Mouse (Mus musculus): ENCODE results near the gene Olfr1243. TPM values are rescaled to one million over a fixed set of nuclear protein-coding genes. Genes with fewer than 3 reads are reported as not detected.
"Not testable (repeated sequence)": the region's sequence is repeated elsewhere in the genome, so short reads cannot be mapped to it uniquely, and the experiment has no call there.

Olfr1243 gene
- polyA plus RNA-seq (2014; fragmentation: Nextera tagmentation; extraction: Ambion mirVana): not detected in 2 replicates

GRCm38 (mm10) chr2:89531387-89531786, at the start of gene Olfr1243:
TSS of gene Olfr1243 (minus strand) at chr2:89531487.
- H3K4me1 ChIP-seq (ENCODE audit: control insufficient read depth, insufficient read depth, low read length): no peaks in the 10 kb centered on the region
- no peak for ATAC-seq (ENCODE audit: low read depth)
- WGBS: 93% methylated on average over 1 of the region's 1 CpGs
- H3K27me3 ChIP-seq (ENCODE audit: control insufficient read depth, insufficient read depth, low read length): no peaks in the 10 kb centered on the region
- H3K4me2 ChIP-seq (ENCODE audit: low read depth, low read length): no peak within 1 kb of the TSS
- H3K4me3 ChIP-seq (ENCODE audit: low read depth, low read length): no peak within 1 kb of the TSS
- H3K9ac ChIP-seq (replicated peaks; ENCODE audit: low read depth, low read length): no peak within 1 kb of the TSS
- H3K27ac ChIP-seq (ENCODE audit: low read depth, low read length): no peak within 1 kb of the TSS
- no peaks in the 10 kb centered on the region for H3K9me3 ChIP-seq (ENCODE audit: control insufficient read depth, low read length)
- no peaks in the 10 kb centered on the region for H3K36me3 ChIP-seq (ENCODE audit: control insufficient read depth, insufficient read depth, low read length)

- no peak within 1 kb of the TSS for H3K4me2 ChIP-seq (ENCODE audit: low read depth, low read length)
- no peaks in the 10 kb centered on the region for H3K4me1 ChIP-seq (ENCODE audit: control insufficient read depth, insufficient read depth, low read length)
- 90% methylated on average over 1 of the region's 1 CpGs for WGBS
- H3K4me3 ChIP-seq (ENCODE audit: low read depth, low read length): no peak within 1 kb of the TSS
- H3K27me3 ChIP-seq (ENCODE audit: control insufficient read depth, insufficient read depth, low read length): no peaks in the 10 kb centered on the region
- H3K9ac ChIP-seq (replicated peaks; ENCODE audit: low read depth, low read length): no peak within 1 kb of the TSS
- H3K36me3 ChIP-seq (ENCODE audit: control insufficient read depth, insufficient read depth, low read length): no peaks in the 10 kb centered on the region
- ATAC-seq (ENCODE audit: low read depth): no peak
- no peaks in the 10 kb centered on the region for H3K9me3 ChIP-seq (ENCODE audit: control insufficient read depth, low read length)
- no peak within 1 kb of the TSS for H3K27ac ChIP-seq (ENCODE audit: low read depth, low read length)
These were observed 47.1 kb upstream of the Olfr1243 start, which contains the start of gene Olfr1245 for GRCm38 (mm10) chr2:89578347-89578746. TSS of gene Olfr1245 (minus strand) at chr2:89578447.

GRCm38 (mm10) chr2:89562706-89563105, 31.4 kb upstream of the Olfr1243 start:
- H3K4me2 ChIP-seq (ENCODE audit: low read depth, low read length); H3K27ac ChIP-seq (ENCODE audit: low read depth, low read length); H3K9me3 ChIP-seq (ENCODE audit: control insufficient read depth, low read length); H3K27me3 ChIP-seq (ENCODE audit: control insufficient read depth, insufficient read depth, low read length); H3K9ac ChIP-seq (replicated peaks; ENCODE audit: low read depth, low read length); H3K4me1 ChIP-seq (ENCODE audit: control insufficient read depth, insufficient read depth, low read length); ATAC-seq (ENCODE audit: low read depth); H3K36me3 ChIP-seq (ENCODE audit: control insufficient read depth, insufficient read depth, low read length); H3K4me3 ChIP-seq (ENCODE audit: low read depth, low read length): not testable (repeated sequence)
- 53% methylated on average over 2 of the region's 2 CpGs for WGBS

- ATAC-seq (ENCODE audit: low read depth): no peak
These were observed 13.2 kb upstream of the Olfr1243 start for GRCm38 (mm10) chr2:89544516-89544915.

GRCm38 (mm10) chr2:89539923-89540322, 8.6 kb upstream of the Olfr1243 start:
- 78% methylated on average over 1 of the region's 1 CpGs for WGBS
- no peak for ATAC-seq (ENCODE audit: low read depth)
- Histone ChIP-seq H3K4me2 (ENCODE audit: low read depth, low read length) (no peak overlapping the region), H3K9me3 (ENCODE audit: control insufficient read depth, low read length) (no peaks in the 10 kb centered on the region), H3K4me3 (ENCODE audit: low read depth, low read length) (no peak overlapping the region), H3K27me3 (ENCODE audit: control insufficient read depth, insufficient read depth, low read length) (no peaks in the 10 kb centered on the region), H3K4me1 (ENCODE audit: control insufficient read depth, insufficient read depth, low read length) (no peaks in the 10 kb centered on the region), H3K36me3 (ENCODE audit: control insufficient read depth, insufficient read depth, low read length) (no peaks in the 10 kb centered on the region), H3K27ac (ENCODE audit: low read depth, low read length) (no peak overlapping the region), H3K9ac (replicated peaks; ENCODE audit: low read depth, low read length) (no peak overlapping the region)

More at GRCm38 (mm10) chr2:89544516-89544915, 13.2 kb upstream of the Olfr1243 start:
- Histone ChIP-seq H3K27ac (ENCODE audit: low read depth, low read length) (no peak overlapping the region), H3K9me3 (ENCODE audit: control insufficient read depth, low read length) (no peaks in the 10 kb centered on the region), H3K36me3 (ENCODE audit: control insufficient read depth, insufficient read depth, low read length) (no peaks in the 10 kb centered on the region), H3K4me2 (ENCODE audit: low read depth, low read length) (no peak overlapping the region), H3K27me3 (ENCODE audit: control insufficient read depth, insufficient read depth, low read length) (no peaks in the 10 kb centered on the region), H3K4me3 (ENCODE audit: low read depth, low read length) (no peak overlapping the region), H3K9ac (replicated peaks; ENCODE audit: low read depth, low read length) (no peak overlapping the region), H3K4me1 (ENCODE audit: control insufficient read depth, insufficient read depth, low read length) (no peaks in the 10 kb centered on the region)
- 60% methylated on average over 2 of the region's 2 CpGs for WGBS

- 93% methylated on average over 1 of the region's 1 CpGs for WGBS
- no peaks in the 10 kb centered on the region for H3K36me3 ChIP-seq (ENCODE audit: control insufficient read depth, insufficient read depth, low read length)
- no peak within 1 kb of the TSS for H3K4me2 ChIP-seq (ENCODE audit: low read depth, low read length)
- no peaks in the 10 kb centered on the region for H3K27me3 ChIP-seq (ENCODE audit: control insufficient read depth, insufficient read depth, low read length)
- no peak for ATAC-seq (ENCODE audit: low read depth)
- no peak within 1 kb of the TSS for H3K27ac ChIP-seq (ENCODE audit: low read depth, low read length)
- H3K9me3 ChIP-seq (ENCODE audit: control insufficient read depth, low read length): no peaks in the 10 kb centered on the region
- no peak within 1 kb of the TSS for H3K4me3 ChIP-seq (ENCODE audit: low read depth, low read length)
- H3K9ac ChIP-seq (replicated peaks; ENCODE audit: low read depth, low read length): no peak within 1 kb of the TSS
- no peaks in the 10 kb centered on the region for H3K4me1 ChIP-seq (ENCODE audit: control insufficient read depth, insufficient read depth, low read length)
These were observed 33.1 kb downstream of the Olfr1243 start, which contains the start of gene Olfr1242 for GRCm38 (mm10) chr2:89498235-89498634. TSS of gene Olfr1242 (minus strand) at chr2:89498335.

- H3K4me2 ChIP-seq (ENCODE audit: low read depth, low read length): no peak within 1 kb of the TSS
- H3K27me3 ChIP-seq (ENCODE audit: control insufficient read depth, insufficient read depth, low read length): no peaks in the 10 kb centered on the region
- no peak within 1 kb of the TSS for H3K4me3 ChIP-seq (ENCODE audit: low read depth, low read length)
- H3K9ac ChIP-seq (replicated peaks; ENCODE audit: low read depth, low read length): no peak within 1 kb of the TSS
- H3K27ac ChIP-seq (ENCODE audit: low read depth, low read length): no peak within 1 kb of the TSS
- H3K36me3 ChIP-seq (ENCODE audit: control insufficient read depth, insufficient read depth, low read length): no peaks in the 10 kb centered on the region
- no peak for ATAC-seq (ENCODE audit: low read depth)
- H3K9me3 ChIP-seq (ENCODE audit: control insufficient read depth, low read length): no peaks in the 10 kb centered on the region
- no peaks in the 10 kb centered on the region for H3K4me1 ChIP-seq (ENCODE audit: control insufficient read depth, insufficient read depth, low read length)
These were observed 44.3 kb downstream of the Olfr1243 start, which contains the start of gene Olfr1241 for GRCm38 (mm10) chr2:89487026-89487425. TSS of gene Olfr1241 (minus strand) at chr2:89487126.

Other genes with a start within 250 kb of the Olfr1243 start
- gene Olfr1229, start 243.5 kb downstream of the Olfr1243 start, polyA plus RNA-seq (2014; fragmentation: Nextera tagmentation; extraction: Ambion mirVana): not detected in 2 replicates
- gene Olfr1230, start 234.2 kb downstream of the Olfr1243 start, polyA plus RNA-seq (2014; fragmentation: Nextera tagmentation; extraction: Ambion mirVana): not detected in 2 replicates
- gene Olfr1231, start 224.4 kb downstream of the Olfr1243 start, polyA plus RNA-seq (2014; fragmentation: Nextera tagmentation; extraction: Ambion mirVana): not detected in 2 replicates
- not detected in 2 replicates for gene Olfr1232, start 201.8 kb downstream of the Olfr1243 start, polyA plus RNA-seq (2014; fragmentation: Nextera tagmentation; extraction: Ambion mirVana)
- gene Olfr1233, start 189.1 kb downstream of the Olfr1243 start, polyA plus RNA-seq (2014; fragmentation: Nextera tagmentation; extraction: Ambion mirVana): not detected in 2 replicates
- not detected in 2 replicates for gene Olfr1234, start 166.6 kb downstream of the Olfr1243 start, polyA plus RNA-seq (2014; fragmentation: Nextera tagmentation; extraction: Ambion mirVana)
- not detected in 2 replicates for gene Olfr1238, start 121.8 kb downstream of the Olfr1243 start, polyA plus RNA-seq (2014; fragmentation: Nextera tagmentation; extraction: Ambion mirVana)
- not detected in 2 replicates for gene Olfr1239, start 111.1 kb downstream of the Olfr1243 start, polyA plus RNA-seq (2014; fragmentation: Nextera tagmentation; extraction: Ambion mirVana)
- gene Olfr1240, start 88.5 kb downstream of the Olfr1243 start, polyA plus RNA-seq (2014; fragmentation: Nextera tagmentation; extraction: Ambion mirVana): not detected in 2 replicates
- gene Olfr1241, start 44.4 kb downstream of the Olfr1243 start, polyA plus RNA-seq (2014; fragmentation: Nextera tagmentation; extraction: Ambion mirVana): not detected in 2 replicates
- gene Olfr1242, start 33.2 kb downstream of the Olfr1243 start, polyA plus RNA-seq (2014; fragmentation: Nextera tagmentation; extraction: Ambion mirVana): not detected in 2 replicates
- not detected in 2 replicates for gene Olfr1245, start 47.0 kb upstream of the Olfr1243 start, polyA plus RNA-seq (2014; fragmentation: Nextera tagmentation; extraction: Ambion mirVana)
- not detected in 2 replicates for gene Olfr1246, start 61.7 kb upstream of the Olfr1243 start, polyA plus RNA-seq (2014; fragmentation: Nextera tagmentation; extraction: Ambion mirVana)
- not detected in 2 replicates for gene Olfr1247, start 82.6 kb upstream of the Olfr1243 start, polyA plus RNA-seq (2014; fragmentation: Nextera tagmentation; extraction: Ambion mirVana)
- gene Olfr1248, start 86.8 kb upstream of the Olfr1243 start, polyA plus RNA-seq (2014; fragmentation: Nextera tagmentation; extraction: Ambion mirVana): not detected in 2 replicates
- gene Olfr1249, start 103.5 kb upstream of the Olfr1243 start, polyA plus RNA-seq (2014; fragmentation: Nextera tagmentation; extraction: Ambion mirVana): not detected in 2 replicates
- not detected in 2 replicates for gene Olfr1250, start 130.0 kb upstream of the Olfr1243 start, polyA plus RNA-seq (2014; fragmentation: Nextera tagmentation; extraction: Ambion mirVana)
- not detected in 2 replicates for gene Olfr1251, start 140.4 kb upstream of the Olfr1243 start, polyA plus RNA-seq (2014; fragmentation: Nextera tagmentation; extraction: Ambion mirVana)
- gene Olfr1252, start 193.5 kb upstream of the Olfr1243 start, polyA plus RNA-seq (2014; fragmentation: Nextera tagmentation; extraction: Ambion mirVana): not detected in 2 replicates
- gene Olfr1253, start 225.6 kb upstream of the Olfr1243 start, polyA plus RNA-seq (2014; fragmentation: Nextera tagmentation; extraction: Ambion mirVana): not detected in 2 replicates

Data from neural tube, embryonic 14.5 days (tissue).